Mouse (Mus musculus) cerebral cortex, adult 2 months (tissue): ENCODE results near the gene Zbtb40.

Source experiments
- WGBS: fragments of 180-500 bp; shearing (Covaris S2); methylation state at CpG from one replicate; pipeline ENCODE4 v1.1.7; 2018; 5-methylcytosine and 5-hydroxymethylcytosine counted together

The Zbtb40 gene

DNA sequence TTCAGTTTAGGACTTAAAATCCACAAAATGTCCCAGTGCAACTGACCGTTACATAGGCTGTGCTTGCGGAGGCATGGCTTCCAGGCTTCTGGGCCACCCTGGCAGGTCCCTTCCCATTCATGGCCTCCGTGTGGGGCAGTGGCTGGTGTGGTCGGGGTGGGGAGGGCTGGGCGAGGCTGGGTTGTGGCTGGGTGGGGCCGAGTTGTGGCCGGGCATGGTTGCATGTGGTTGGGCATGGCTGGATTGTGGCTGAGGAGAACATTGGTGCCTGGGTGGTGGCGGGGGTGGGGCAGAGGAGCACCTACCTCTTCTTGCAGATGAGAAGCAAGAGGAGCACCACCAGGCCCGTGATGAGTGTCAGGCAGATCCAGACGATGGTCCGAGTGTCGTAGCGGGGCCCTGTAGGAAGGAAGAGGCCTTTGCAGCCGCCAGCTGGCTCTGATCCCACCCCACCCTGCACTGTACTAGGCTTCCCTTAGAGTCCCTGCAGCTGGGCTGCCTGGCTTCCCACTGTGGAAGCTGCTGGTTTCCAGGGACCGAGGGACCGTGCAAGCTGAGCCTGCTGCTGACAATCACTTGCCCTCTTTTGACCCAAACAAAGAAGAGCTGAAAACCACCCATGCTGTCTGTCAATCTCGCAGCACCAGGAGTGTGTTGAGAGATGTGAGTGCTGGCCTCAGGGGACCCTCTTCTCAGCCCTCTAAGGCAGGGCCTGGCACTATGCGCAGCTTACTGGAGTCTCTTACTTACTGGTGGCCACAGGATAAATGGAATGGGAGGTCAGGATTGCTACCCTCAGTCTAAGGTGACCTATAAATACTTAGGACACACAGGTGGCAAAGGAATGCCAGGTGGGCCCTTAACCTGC lies 113.6 kb downstream of the Zbtb40 start:
- 61% methylated on average over 18 of the region's 18 CpGs for WGBS

GRCm38 (mm10) chr4:136930474-136930873 lies 118.1 kb downstream of the Zbtb40 start:
- 91% methylated on average over 8 of the region's 8 CpGs for WGBS
